Mouse (Mus musculus) CD8-positive naive resting alpha-beta T cell, adult 2 months (primary cell): ENCODE data around the gene 4930524B15Rik.
A peak's percentile ranks its signal among the peaks of the same experiment; 100 is the strongest.
"Not testable (repeated sequence)": the region's sequence is repeated elsewhere in the genome, so short reads cannot be mapped to it uniquely, and the experiment has no call there.

Experiments
- DNase-seq, 2 experiments: peaks; one replicate each; pipeline ENCODE4 v3.0.0; 2022; ENCODE audit warnings: low read depth in 2 of 2, low spot score in 2 of 2

4930524B15Rik gene

GRCm38 (mm10) chr11:31983249-31983648 lies 17.9 kb downstream of the 4930524B15Rik start:
- no peak for DNase-seq

- DNase-seq, result no peak
Measured at GRCm38 (mm10) chr11:31984786-31985185, 19.4 kb downstream of the 4930524B15Rik start.

GRCm38 (mm10) chr11:31992535-31992934 lies 27.1 kb downstream of the 4930524B15Rik start:
- DNase-seq, result no peak

GRCm38 (mm10) chr11:31999716-32000115 lies 34.3 kb downstream of the 4930524B15Rik start:
- DNase-seq, result peak; percentile 29 to 30

GRCm38 (mm10) chr11:32000281-32000680 lies 34.9 kb downstream of the 4930524B15Rik start, which contains the start of gene Nsg2:
Gene Nsg2, plus strand, starts transcription at chr11:32000463.
- peak; percentile 81 to 85 for DNase-seq

- no peak for DNase-seq
Measured at GRCm38 (mm10) chr11:32001181-32001910, 36.0 kb downstream of the 4930524B15Rik start.

- DNase-seq, result no peak
Measured at GRCm38 (mm10) chr11:32002670-32003072, 37.3 kb downstream of the 4930524B15Rik start.

GRCm38 (mm10) chr11:32008049-32008448 lies 42.7 kb downstream of the 4930524B15Rik start:
- not testable (repeated sequence) for DNase-seq

- no peak for DNase-seq
Measured at GRCm38 (mm10) chr11:32008852-32009251, 43.5 kb downstream of the 4930524B15Rik start.

- peak; percentile 38 to 57 for DNase-seq
Measured at GRCm38 (mm10) chr11:32009961-32010662, 44.7 kb downstream of the 4930524B15Rik start.

GRCm38 (mm10) chr11:32010663-32010970 lies 45.2 kb downstream of the 4930524B15Rik start:
- DNase-seq, result no peak

- DNase-seq, result peak; percentile 41 to 53
Measured at GRCm38 (mm10) chr11:32011867-32012603, 46.6 kb downstream of the 4930524B15Rik start.

GRCm38 (mm10) chr11:32013014-32013427 lies 47.6 kb downstream of the 4930524B15Rik start:
- DNase-seq, result no peak

GRCm38 (mm10) chr11:32013561-32013960 lies 48.2 kb downstream of the 4930524B15Rik start:
- DNase-seq, result no peak

GRCm38 (mm10) chr11:32018201-32018600 lies 52.8 kb downstream of the 4930524B15Rik start:
- DNase-seq, result no peak

GRCm38 (mm10) chr11:32020031-32020965 lies 54.9 kb downstream of the 4930524B15Rik start:
- no peak for DNase-seq

- no peak for DNase-seq
Measured at GRCm38 (mm10) chr11:32026634-32027033, 61.2 kb downstream of the 4930524B15Rik start.

- DNase-seq, result no peak
Measured at GRCm38 (mm10) chr11:32027474-32028342, 62.3 kb downstream of the 4930524B15Rik start.

GRCm38 (mm10) chr11:32028605-32029004 lies 63.2 kb downstream of the 4930524B15Rik start:
- no peak for DNase-seq
